23 mouse cellular contexts compared by ENCODE assay signal in the genomic region with DNA sequence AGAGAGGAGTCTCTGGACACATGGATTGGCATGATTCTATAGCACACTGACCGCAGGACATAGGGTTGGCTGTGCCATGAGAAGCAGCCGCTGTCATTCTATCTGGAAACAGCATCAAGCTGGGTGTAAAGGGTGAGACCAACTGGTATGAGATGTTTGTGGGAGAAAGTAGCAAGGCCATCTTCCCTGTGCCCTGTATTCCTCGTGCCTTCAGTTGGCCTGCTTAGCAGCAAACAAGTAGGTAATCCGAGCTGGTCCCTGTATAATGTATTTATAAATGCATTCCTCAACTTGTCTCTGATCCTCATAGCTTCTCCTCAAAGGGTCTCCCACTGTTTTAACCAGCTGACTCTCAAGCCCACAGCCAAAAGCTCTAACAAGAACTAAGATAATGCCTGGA.
A peak's percentile ranks its signal among the peaks of the same experiment; 100 is the strongest.
DNase-seq lines count a peak whose midpoint lies in the region; ATAC-seq lines count a peak whose summit lies in the region.
"Had no signal": no experiment of that assay in that cellular context is flagged by ENCODE, and none has a peak within 500 bp of the region (broad histone marks: within the 10 kb centered on the region; RNA-seq: fewer than 3 reads in every experiment).

No protein-coding gene starts in this region.

- H3K4me2 ChIP-seq in embryonic facial prominence, embryonic 14.5 days (ENCODE audit: low read depth, low read length) = no peak overlapping the region
- H3K4me2 ChIP-seq in limb, embryonic 13.5 days (replicated peaks) = no peak overlapping the region
- no peak overlapping the region for H3K4me2 ChIP-seq in limb, embryonic 15.5 days
- H3K4me2 ChIP-seq: embryonic facial prominence, embryonic 13.5 days; forebrain, embryonic 13.5 days; forebrain, embryonic 15.5 days had no signal

- no peak for DNase-seq in embryonic facial prominence, embryonic 14.5 days (ENCODE audit: low spot score)
- DNase-seq in embryonic facial prominence, embryonic 10.5 days (ENCODE audit: low spot score) = no peak
- no peak for DNase-seq in limb, embryonic 10.5 days (ENCODE audit: low spot score)
- DNase-seq: adrenal gland, adult 8-10 months; adrenal gland, postnatal 14 days; adrenal gland, postnatal 36 days; B cell, adult 2 months; cerebellum, adult 11-12 months; cerebellum, adult 2 months; cerebellum, adult 9-10 months; cerebellum, postnatal 10 days; cerebellum, postnatal 25 days; forebrain, postnatal 0 days had no signal

- no peaks in the 10 kb centered on the region for H3K27me3 ChIP-seq in embryonic facial prominence, embryonic 14.5 days (replicated peaks; ENCODE audit: control insufficient read depth, insufficient read depth, low read length)
- H3K27me3 ChIP-seq in embryonic facial prominence, embryonic 10.5 days (replicated peaks; ENCODE audit: low read depth, poor library complexity, severe bottlenecking) = no peaks in the 10 kb centered on the region
- no peaks in the 10 kb centered on the region for H3K27me3 ChIP-seq in limb, embryonic 13.5 days
- no peaks in the 10 kb centered on the region for H3K27me3 ChIP-seq in limb, embryonic 10.5 days (ENCODE audit: low read depth, poor library complexity, severe bottlenecking)
- H3K27me3 ChIP-seq in limb, embryonic 15.5 days = no peaks in the 10 kb centered on the region
- H3K27me3 ChIP-seq: CH12.LX; embryonic facial prominence, embryonic 13.5 days; forebrain, embryonic 13.5 days; forebrain, embryonic 15.5 days; Patski had no signal

- H3K36me3 ChIP-seq in embryonic facial prominence, embryonic 14.5 days (ENCODE audit: control insufficient read depth, insufficient read depth, low read length) = no peaks in the 10 kb centered on the region
- H3K36me3 ChIP-seq in embryonic facial prominence, embryonic 10.5 days (replicated peaks) = no peaks in the 10 kb centered on the region; the same call in 1 of the 2 replicates
- H3K36me3 ChIP-seq in limb, embryonic 13.5 days = no peaks in the 10 kb centered on the region
- no peaks in the 10 kb centered on the region for H3K36me3 ChIP-seq in limb, embryonic 10.5 days
- no peaks in the 10 kb centered on the region for H3K36me3 ChIP-seq in limb, embryonic 15.5 days
- H3K36me3 ChIP-seq: embryonic facial prominence, embryonic 13.5 days; forebrain, embryonic 15.5 days had no signal

- no peak overlapping the region for H3K4me3 ChIP-seq in embryonic facial prominence, embryonic 14.5 days (ENCODE audit: low read depth, low read length)
- no peak overlapping the region for H3K4me3 ChIP-seq in embryonic facial prominence, embryonic 10.5 days
- no peak overlapping the region for H3K4me3 ChIP-seq in limb, embryonic 13.5 days
- no peak overlapping the region for H3K4me3 ChIP-seq in limb, embryonic 10.5 days
- no peak overlapping the region for H3K4me3 ChIP-seq in limb, embryonic 15.5 days
- H3K4me3 ChIP-seq: embryonic facial prominence, embryonic 13.5 days; forebrain, embryonic 13.5 days; forebrain, embryonic 15.5 days had no signal

- WGBS in embryonic facial prominence, embryonic 14.5 days = 75% methylated on average over 4 of the region's 4 CpGs
- WGBS in embryonic facial prominence, embryonic 10.5 days = 71% methylated on average over 4 of the region's 4 CpGs
- WGBS in limb, embryonic 13.5 days = 72% methylated on average over 4 of the region's 4 CpGs
- 80% methylated on average over 4 of the region's 4 CpGs for WGBS in limb, embryonic 10.5 days
- WGBS in limb, embryonic 15.5 days = 63% methylated on average over 4 of the region's 4 CpGs

- no peak overlapping the region for H3K9ac ChIP-seq in embryonic facial prominence, embryonic 14.5 days (ENCODE audit: low read depth, low read length)
- no peak overlapping the region for H3K9ac ChIP-seq in limb, embryonic 13.5 days
- no peak overlapping the region for H3K9ac ChIP-seq in limb, embryonic 15.5 days
- H3K9ac ChIP-seq: embryonic facial prominence, embryonic 13.5 days; forebrain, embryonic 13.5 days; forebrain, embryonic 15.5 days; forebrain, postnatal 0 days had no signal

- no peaks in the 10 kb centered on the region for H3K9me3 ChIP-seq in embryonic facial prominence, embryonic 14.5 days (ENCODE audit: control insufficient read depth, low read length)
- no peaks in the 10 kb centered on the region for H3K9me3 ChIP-seq in embryonic facial prominence, embryonic 10.5 days
- H3K9me3 ChIP-seq in limb, embryonic 13.5 days = no peaks in the 10 kb centered on the region
- no peaks in the 10 kb centered on the region for H3K9me3 ChIP-seq in limb, embryonic 10.5 days (replicated peaks)
- no peaks in the 10 kb centered on the region for H3K9me3 ChIP-seq in limb, embryonic 15.5 days
- H3K9me3 ChIP-seq: embryonic facial prominence, embryonic 13.5 days; forebrain, embryonic 13.5 days; forebrain, embryonic 15.5 days had no signal

- peak; percentile 68 for ATAC-seq in embryonic facial prominence, embryonic 14.5 days (ENCODE audit: low read depth)
- peak; percentile 19; the same call in 1 of the 2 replicates for ATAC-seq in limb, embryonic 13.5 days (ENCODE audit: low FRiP score, low read depth)
- ATAC-seq in limb, embryonic 15.5 days (ENCODE audit: insufficient number of reproducible peaks, low FRiP score, low TSS enrichment, low read depth) = 0 out of 2 replicates have a peak, but pooled peaks have one; percentile 40
- ATAC-seq in granulocyte monocyte progenitor cell, adult 5-6 weeks (replicated peaks; ENCODE audit: poor library complexity, severe bottlenecking) = no peak
- ATAC-seq: activated CD4-positive, CD25-positive, alpha-beta regulatory T cell, adult 4 months; CD4-positive, CD25-positive, alpha-beta regulatory T cell, adult 4 months; forebrain, embryonic 13.5 days; forebrain, embryonic 15.5 days; forebrain, postnatal 0 days; Patski had no signal

- H3K4me1 ChIP-seq in embryonic facial prominence, embryonic 14.5 days (ENCODE audit: control insufficient read depth, insufficient read depth, low read length) = peaks cover 16% of the 10 kb centered on the region
- peaks cover 25% of the 10 kb centered on the region for H3K4me1 ChIP-seq in embryonic facial prominence, embryonic 10.5 days
- peaks cover 32% of the 10 kb centered on the region for H3K4me1 ChIP-seq in limb, embryonic 13.5 days
- peaks cover 23% of the 10 kb centered on the region for H3K4me1 ChIP-seq in limb, embryonic 10.5 days
- peaks cover 21% of the 10 kb centered on the region for H3K4me1 ChIP-seq in limb, embryonic 15.5 days

- no peak overlapping the region for H3K27ac ChIP-seq in embryonic facial prominence, embryonic 14.5 days (replicated peaks; ENCODE audit: low read depth, low read length)
- no peak overlapping the region for H3K27ac ChIP-seq in embryonic facial prominence, embryonic 10.5 days (replicated peaks)
- H3K27ac ChIP-seq in limb, embryonic 13.5 days = no peak overlapping the region
- no peak overlapping the region for H3K27ac ChIP-seq in limb, embryonic 10.5 days
- H3K27ac ChIP-seq in limb, embryonic 15.5 days = no peak overlapping the region
- H3K27ac ChIP-seq: embryonic facial prominence, embryonic 13.5 days; forebrain, embryonic 13.5 days; forebrain, embryonic 15.5 days had no signal
